Mouse (Mus musculus) E14TG2a.4 (cell line): ENCODE data around the gene Dcaf17.

Experiments
- CTCF ChIP-seq: conservative IDR thresholded peaks from 2 replicates; pipeline ENCODE4 v1.5.1; 2014; ENCODE audit warnings: low read length
- POU5F1 ChIP-seq: IDR thresholded peaks from 2 replicates; pipeline ENCODE4 v1.6.1; 2014; ENCODE audit warnings: low read length, borderline replicate concordance

DNA sequence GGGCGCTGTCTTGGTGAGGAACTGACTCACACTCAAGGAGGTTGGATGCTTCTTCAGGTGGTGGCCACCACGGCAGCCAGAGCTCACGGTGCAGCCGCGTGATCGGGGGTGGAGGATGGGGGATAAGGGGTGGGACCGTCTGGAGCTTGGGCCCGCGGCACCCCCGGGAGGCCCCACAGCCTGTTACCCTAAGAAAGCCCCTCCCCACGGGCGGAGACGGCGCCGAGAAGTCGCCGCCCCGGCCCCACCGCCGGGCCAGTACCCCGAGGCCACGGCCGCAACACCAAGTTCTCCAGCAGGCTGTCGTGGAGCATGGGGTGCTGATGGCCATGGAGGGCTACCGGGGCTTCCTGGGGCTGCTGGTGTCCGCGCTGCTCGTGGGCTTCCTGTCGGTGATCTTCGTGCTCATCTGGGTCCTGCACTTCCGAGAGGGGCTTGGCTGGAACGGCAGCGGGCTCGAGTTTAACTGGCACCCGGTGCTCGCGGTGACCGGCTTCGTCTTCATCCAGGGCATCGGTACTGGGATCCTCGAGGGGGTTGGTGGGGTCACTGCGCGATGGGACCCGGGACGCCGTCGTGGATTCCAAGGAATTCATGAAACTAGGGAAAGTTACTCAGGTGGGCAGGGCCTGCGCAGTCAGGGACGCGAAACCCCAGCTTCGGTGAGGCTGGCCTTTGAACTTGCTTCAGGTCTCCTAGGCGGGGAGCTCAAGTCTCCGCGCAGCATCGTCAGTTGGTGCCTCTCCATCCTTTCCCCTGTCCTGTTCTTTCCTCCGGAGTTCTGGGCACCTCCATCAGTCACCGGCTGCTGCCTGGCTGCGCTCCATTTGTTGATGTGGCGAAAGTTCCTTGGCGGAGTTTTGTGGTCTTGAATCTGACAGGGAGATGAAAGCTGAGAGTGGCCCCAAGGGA, 62.9 kb downstream of the Dcaf17 start, which contains the start of gene Cybrd1:
- TF ChIP-seq CTCF = no peak
- no peak for TF ChIP-seq POU5F1
